Mouse (Mus musculus) liver, postnatal 0 days (tissue): ENCODE measurements around the gene Jak2.

ENCODE experiments used
- CTCF ChIP-seq: sonication (generic); IDR thresholded peaks from 2 replicates; pipeline ENCODE4 v1.5.1; 2016; ENCODE audit warnings: antibody characterized with exemption, low read depth
- EP300 ChIP-seq: IDR thresholded peaks from 2 replicates; pipeline ENCODE4 v1.6.1; 2016; ENCODE audit warnings: antibody characterized with exemption, low read depth, mild to moderate bottlenecking

GRCm38 (mm10) chr19:29209898-29210297, 41.7 kb upstream of the Jak2 start:
- TF ChIP-seq CTCF = no peak
- TF ChIP-seq EP300 = no peak
